ENCODE assay signal across 20 mouse cellular contexts in the genomic region with DNA sequence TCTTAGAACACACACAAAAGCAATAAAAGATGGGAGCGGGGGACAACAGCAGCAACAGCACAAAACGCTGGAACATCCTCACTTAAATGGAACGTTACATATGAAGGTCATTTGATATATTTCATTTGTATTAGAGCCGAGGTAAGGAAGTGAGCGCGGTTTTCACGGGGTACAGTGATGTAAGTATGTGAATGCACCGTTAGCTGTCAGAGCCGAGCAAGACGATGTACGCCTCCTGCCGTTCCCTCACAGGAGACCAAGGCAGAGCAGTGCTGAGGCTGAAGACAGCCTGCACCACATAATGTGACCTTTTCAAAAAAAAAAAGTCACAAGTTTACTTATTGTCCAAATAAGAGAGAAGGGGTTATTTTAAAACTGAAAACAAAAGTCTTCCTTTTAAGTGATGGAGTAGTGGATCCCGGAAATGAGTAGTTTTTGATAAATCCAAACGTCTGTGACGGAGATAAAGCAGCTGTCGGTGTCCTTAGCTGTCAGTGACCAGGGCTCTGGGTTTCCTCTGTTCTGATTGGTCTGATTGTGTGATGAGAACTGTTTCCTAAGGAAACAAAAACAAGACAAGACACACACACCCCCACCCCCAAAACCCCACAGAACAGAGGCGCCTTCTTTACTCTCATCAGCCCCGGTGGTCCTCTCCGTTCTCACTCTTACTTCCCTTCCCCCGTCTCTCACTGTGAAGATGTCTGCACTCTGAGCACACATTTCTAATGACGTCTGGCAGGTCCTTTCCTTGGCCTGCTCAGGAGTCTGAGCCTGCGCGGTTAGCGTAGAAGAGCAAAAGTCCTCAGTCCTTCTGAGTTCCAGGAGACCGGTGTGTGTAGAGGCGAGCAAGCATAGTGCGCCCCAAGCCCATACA. TPM values are rescaled to one million over a fixed set of nuclear protein-coding genes. Genes with fewer than 3 reads are reported as not detected.
DNase-seq lines count a peak whose midpoint lies in the region; ATAC-seq and TF ChIP-seq lines count a peak whose summit lies in the region.
"Had no signal": no experiment of that assay in that cellular context is flagged by ENCODE, and none has a peak within 500 bp of the region (broad histone marks: within the 10 kb centered on the region; RNA-seq: fewer than 3 reads in every experiment).

No protein-coding gene starts in this region.

- no peak for TF ChIP-seq EP300 in heart, adult 2 months (IDR thresholded peaks at IDR 0.05; ENCODE audit: insufficient read depth, low read depth, low read length)

- intact Hi-C loops in heart, adult 2 months (cut with DNase I) = no loop called here

- no peak overlapping the region for H3K27ac ChIP-seq in heart, adult 2 months
- H3K27ac ChIP-seq in hindbrain, postnatal 0 days = no peak overlapping the region
- no peak overlapping the region for H3K27ac ChIP-seq in hindbrain, embryonic 11.5 days (ENCODE audit: low read depth, low read length)
- peak overlapping the region; percentile 58 for H3K27ac ChIP-seq in lung, embryonic 15.5 days
- H3K27ac ChIP-seq in stomach, embryonic 16.5 days (ENCODE audit: low read length) = no peak overlapping the region
- H3K27ac ChIP-seq: forebrain, embryonic 13.5 days; hindbrain, embryonic 13.5 days; liver, embryonic 13.5 days; midbrain, embryonic 15.5 days had no signal

- no peaks in the 10 kb centered on the region for H3K4me1 ChIP-seq in heart, adult 2 months (ENCODE audit: control insufficient read depth, insufficient read depth, low read length)
- H3K4me1 ChIP-seq in hindbrain, postnatal 0 days (ENCODE audit: insufficient read depth, low read length) = peaks cover 6% of the 10 kb centered on the region; the same call in 1 of the 2 replicates
- peaks cover 4% of the 10 kb centered on the region; the same call in 1 of the 2 replicates for H3K4me1 ChIP-seq in hindbrain, embryonic 11.5 days (replicated peaks; ENCODE audit: control insufficient read depth, insufficient read depth, low read length)
- H3K4me1 ChIP-seq in lung, embryonic 15.5 days = peaks cover 11% of the 10 kb centered on the region
- H3K4me1 ChIP-seq in stomach, embryonic 16.5 days (ENCODE audit: control insufficient read depth, insufficient read depth, low read length) = peaks cover 13% of the 10 kb centered on the region
- H3K4me1 ChIP-seq: liver, embryonic 13.5 days; megakaryocyte, embryonic 14.5 days had no signal

- no peak overlapping the region for H3K9ac ChIP-seq in heart, adult 2 months (ENCODE audit: low read depth, low read length)
- no peak overlapping the region for H3K9ac ChIP-seq in hindbrain, postnatal 0 days (replicated peaks; ENCODE audit: low read length)
- H3K9ac ChIP-seq in hindbrain, embryonic 11.5 days (ENCODE audit: low read depth, low read length) = no peak overlapping the region
- H3K9ac ChIP-seq in lung, embryonic 15.5 days = no peak overlapping the region
- H3K9ac ChIP-seq in stomach, embryonic 16.5 days (ENCODE audit: low read length) = 0 out of 2 replicates have a peak overlapping the region, but pooled peaks have one; percentile 13
- H3K9ac ChIP-seq: forebrain, embryonic 13.5 days; hindbrain, embryonic 13.5 days; liver, embryonic 13.5 days; midbrain, embryonic 15.5 days had no signal

- WGBS in heart, adult 2 months = 44% methylated on average over 27 of the region's 27 CpGs
- WGBS in hindbrain, postnatal 0 days = 77% methylated on average over 27 of the region's 27 CpGs
- 79% methylated on average over 27 of the region's 27 CpGs for WGBS in hindbrain, embryonic 11.5 days
- 47% methylated on average over 27 of the region's 27 CpGs for WGBS in lung, embryonic 15.5 days
- WGBS in stomach, embryonic 16.5 days = 55% methylated on average over 27 of the region's 27 CpGs

- H3K4me3 ChIP-seq in heart, adult 2 months = no peak overlapping the region
- no peak overlapping the region for H3K4me3 ChIP-seq in hindbrain, postnatal 0 days (ENCODE audit: low read length)
- H3K4me3 ChIP-seq in hindbrain, embryonic 11.5 days (ENCODE audit: low read depth, low read length) = no peak overlapping the region
- peak overlapping the region; percentile 12; the same call in 1 of the 2 replicates for H3K4me3 ChIP-seq in lung, embryonic 15.5 days
- peak overlapping the region; percentile 13 for H3K4me3 ChIP-seq in stomach, embryonic 16.5 days (replicated peaks; ENCODE audit: low read length)
- H3K4me3 ChIP-seq: forebrain, embryonic 13.5 days; hindbrain, embryonic 13.5 days; liver, embryonic 13.5 days; megakaryocyte, embryonic 14.5 days; midbrain, embryonic 15.5 days had no signal

- no peaks in the 10 kb centered on the region for H3K36me3 ChIP-seq in heart, adult 2 months (ENCODE audit: control insufficient read depth, insufficient read depth, low read length)
- peaks cover 19% of the 10 kb centered on the region for H3K36me3 ChIP-seq in hindbrain, postnatal 0 days (ENCODE audit: insufficient read depth, low read length)
- H3K36me3 ChIP-seq in hindbrain, embryonic 11.5 days (ENCODE audit: control insufficient read depth, insufficient read depth, low read length) = no peaks in the 10 kb centered on the region; the same call in 1 of the 2 replicates
- no peaks in the 10 kb centered on the region for H3K36me3 ChIP-seq in lung, embryonic 15.5 days
- H3K36me3 ChIP-seq in stomach, embryonic 16.5 days (ENCODE audit: control insufficient read depth, insufficient read depth, low read length) = no peaks in the 10 kb centered on the region

- 0 out of 2 replicates have a peak, but pooled peaks have one; percentile 11 for ATAC-seq in hindbrain, postnatal 0 days
- ATAC-seq in hindbrain, embryonic 11.5 days (ENCODE audit: low FRiP score) = no peak
- ATAC-seq in lung, embryonic 15.5 days (ENCODE audit: borderline replicate concordance, extremely low read depth, low FRiP score, low TSS enrichment) = peak; percentile 88
- no peak; the same call in 1 of the 2 replicates for ATAC-seq in stomach, embryonic 16.5 days (ENCODE audit: insufficient read depth, low FRiP score)
- ATAC-seq: forebrain, embryonic 13.5 days; midbrain, embryonic 15.5 days had no signal

- TF ChIP-seq CTCF in heart, adult 2 months (IDR thresholded peaks at IDR 0.05) = peak; percentile 20
- TF ChIP-seq CTCF in hindbrain, postnatal 0 days (IDR thresholded peaks at IDR 0.05; ENCODE audit: low read depth) = no peak

- H3K79me2 ChIP-seq in heart, adult 2 months (replicated peaks; ENCODE audit: control insufficient read depth, insufficient read depth, low read length) = no peaks in the 10 kb centered on the region

- H3K27me3 ChIP-seq in heart, adult 2 months (ENCODE audit: control insufficient read depth, insufficient read depth, low read length) = no peaks in the 10 kb centered on the region
- no peaks in the 10 kb centered on the region for H3K27me3 ChIP-seq in hindbrain, postnatal 0 days (ENCODE audit: insufficient read depth, low read length)
- no peaks in the 10 kb centered on the region for H3K27me3 ChIP-seq in hindbrain, embryonic 11.5 days (ENCODE audit: control insufficient read depth, insufficient read depth, low read length)
- no peaks in the 10 kb centered on the region for H3K27me3 ChIP-seq in lung, embryonic 15.5 days
- no peaks in the 10 kb centered on the region for H3K27me3 ChIP-seq in stomach, embryonic 16.5 days (ENCODE audit: control insufficient read depth, insufficient read depth, low read length)
- H3K27me3 ChIP-seq: CH12.LX; forebrain, embryonic 13.5 days; hindbrain, embryonic 13.5 days; liver, embryonic 13.5 days; megakaryocyte, embryonic 14.5 days; midbrain, embryonic 15.5 days had no signal

- no peaks in the 10 kb centered on the region for H3K9me3 ChIP-seq in hindbrain, postnatal 0 days (ENCODE audit: low read length)
- no peaks in the 10 kb centered on the region for H3K9me3 ChIP-seq in hindbrain, embryonic 11.5 days (ENCODE audit: control insufficient read depth, low read length)
- no peaks in the 10 kb centered on the region for H3K9me3 ChIP-seq in lung, embryonic 15.5 days
- no peaks in the 10 kb centered on the region for H3K9me3 ChIP-seq in stomach, embryonic 16.5 days (replicated peaks; ENCODE audit: control insufficient read depth, low read length)
- H3K9me3 ChIP-seq: forebrain, embryonic 13.5 days; hindbrain, embryonic 13.5 days; liver, embryonic 13.5 days; megakaryocyte, embryonic 14.5 days; midbrain, embryonic 15.5 days had no signal

- H3K4me2 ChIP-seq in hindbrain, postnatal 0 days (ENCODE audit: low read depth, low read length) = no peak overlapping the region
- H3K4me2 ChIP-seq in hindbrain, embryonic 11.5 days (replicated peaks; ENCODE audit: low read depth, low read length) = no peak overlapping the region
- peak overlapping the region; percentile 38 for H3K4me2 ChIP-seq in lung, embryonic 15.5 days
- peak overlapping the region; percentile 25 for H3K4me2 ChIP-seq in stomach, embryonic 16.5 days (ENCODE audit: low read depth, low read length)
- H3K4me2 ChIP-seq: forebrain, embryonic 13.5 days; hindbrain, embryonic 13.5 days; liver, embryonic 13.5 days; midbrain, embryonic 15.5 days had no signal

- no peak for TF ChIP-seq POLR2A in heart, adult 2 months (IDR thresholded peaks at IDR 0.05; ENCODE audit: insufficient read depth, low read depth, low read length)

- no peak for DNase-seq in heart, adult 2 months
- no peak for DNase-seq in heart, adult 8-10 months (ENCODE audit: low spot score)
- no peak for DNase-seq in hindbrain, postnatal 0 days (ENCODE audit: low spot score)
- DNase-seq in hindbrain, embryonic 11.5 days (ENCODE audit: low spot score) = no peak
- DNase-seq in lung, postnatal 4 days = no peak
- no peak for DNase-seq in ovary, postnatal 10 days (ENCODE audit: low spot score)
- DNase-seq: cerebellum, postnatal 10 days; gastrocnemius, postnatal 14 days; kidney, adult 2 months; liver, embryonic 13.5 days; retina, postnatal 1 day; right cerebral cortex, postnatal 4 days; thymus, adult 18-20 months had no signal

RNA-seq across cellular contexts. Expression of gene Cxadr, which starts 24.9 kb away (rescaled TPM):
- 10 to 100 TPM; 40.5 to 43.8 TPM for total RNA-seq in heart, adult 2 months (2021)
- polyA plus RNA-seq in heart, adult 2 months (2012; rRNA removed) = 13.8 and 34.4 TPM in 2 replicates
- total RNA-seq in heart, adult 8-10 months (2022) = 10 to 100 TPM; 30.6 to 50.2 (median 38.4) TPM
- 265 and 272 TPM in 2 replicates for total RNA-seq in hindbrain, postnatal 0 days (2014; rRNA removed)
- polyA plus RNA-seq in hindbrain, postnatal 0 days (2015; fragmentation: Nextera tagmentation; extraction: Ambion mirVana) = 116 and 133 TPM in 2 replicates
- 64.7 and 70.1 TPM in 2 replicates for polyA plus RNA-seq in hindbrain, embryonic 11.5 days (2014; fragmentation: Nextera tagmentation; extraction: Ambion mirVana)
- polyA plus RNA-seq in lung, embryonic 15.5 days (2015; fragmentation: Nextera tagmentation; extraction: Ambion mirVana) = 31.0 and 34.1 TPM in 2 replicates
- 67.1 and 76.9 TPM in 2 replicates for polyA plus RNA-seq in stomach, embryonic 16.5 days (2015; fragmentation: Nextera tagmentation; extraction: Ambion mirVana)
- total RNA-seq: CH12.LX had no signal

RNA-seq across cellular contexts. Expression of gene Btg3, which starts 50.8 kb away (rescaled TPM):
- 1 to 10 TPM; 6.8 to 7.1 TPM for total RNA-seq in heart, adult 2 months (2021)
- polyA plus RNA-seq in heart, adult 2 months (2012; rRNA removed) = 1.7 and 4.5 TPM in 2 replicates
- total RNA-seq in heart, adult 8-10 months (2022) = 1 to 10 TPM; 5.3 to 6.5 (median 5.8) TPM
- total RNA-seq in hindbrain, postnatal 0 days (2014; rRNA removed) = 7.9 and 8.1 TPM in 2 replicates
- 23.2 and 26.7 TPM in 2 replicates for polyA plus RNA-seq in hindbrain, postnatal 0 days (2015; fragmentation: Nextera tagmentation; extraction: Ambion mirVana)
- polyA plus RNA-seq in hindbrain, embryonic 11.5 days (2014; fragmentation: Nextera tagmentation; extraction: Ambion mirVana) = 43.7 and 45.8 TPM in 2 replicates
- 66.0 and 67.0 TPM in 2 replicates for polyA plus RNA-seq in lung, embryonic 15.5 days (2015; fragmentation: Nextera tagmentation; extraction: Ambion mirVana)
- 19.7 and 25.3 TPM in 2 replicates for polyA plus RNA-seq in stomach, embryonic 16.5 days (2015; fragmentation: Nextera tagmentation; extraction: Ambion mirVana)

Comparison
In these comparisons a context has a peak if more than half of its experiments do, and no peak if none do; other contexts are left out.
1. ATAC-seq: peak in hindbrain, postnatal 0 days (single experiment) and lung, embryonic 15.5 days (single experiment); none in hindbrain, embryonic 11.5 days (single experiment) and stomach, embryonic 16.5 days (single experiment).
2. H3K4me3 ChIP-seq: peak in lung, embryonic 15.5 days (single experiment) and stomach, embryonic 16.5 days (single experiment); none in heart, adult 2 months (single experiment), hindbrain, postnatal 0 days (single experiment) and hindbrain, embryonic 11.5 days (single experiment).
3. H3K4me2 ChIP-seq: peak in lung, embryonic 15.5 days (single experiment) and stomach, embryonic 16.5 days (single experiment); none in hindbrain, postnatal 0 days (single experiment) and hindbrain, embryonic 11.5 days (single experiment).